ENCODE assay signal across 9 mouse cellular contexts in the genomic region with DNA sequence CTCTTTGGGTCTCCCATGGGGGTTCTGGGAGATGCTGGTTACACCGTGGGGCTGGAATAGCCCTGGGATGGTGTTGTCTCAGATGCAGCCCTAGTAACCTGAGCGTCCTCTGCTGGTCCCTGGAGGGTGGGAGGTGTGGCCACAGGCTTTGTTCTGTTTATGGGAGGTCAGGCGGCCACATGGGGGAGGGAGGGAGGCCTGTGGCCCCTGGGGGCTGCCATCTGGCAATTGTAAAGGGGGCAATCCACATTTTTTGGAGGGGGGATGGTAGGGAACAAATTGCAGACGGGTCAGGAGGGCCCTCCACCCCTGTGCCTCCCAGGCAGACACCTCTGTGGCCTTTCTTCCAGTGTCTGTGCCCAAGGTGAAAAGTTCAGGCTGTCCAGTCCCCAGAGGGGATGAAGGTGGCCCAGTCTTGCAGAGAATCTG. TPM values are rescaled to one million over a fixed set of nuclear protein-coding genes. Genes with fewer than 3 reads are reported as not detected.
A peak's percentile ranks its signal among the peaks of the same experiment; 100 is the strongest.
DNase-seq lines count a peak whose midpoint lies in the region; ATAC-seq and TF ChIP-seq lines count a peak whose summit lies in the region.
"Had no signal": no experiment of that assay in that cellular context is flagged by ENCODE, and none has a peak within 500 bp of the region (broad histone marks: within the 10 kb centered on the region; RNA-seq: fewer than 3 reads in every experiment).

No protein-coding gene starts in this region.

- peak; percentile 43 for TF ChIP-seq CTCF in gastrocnemius, adult 2 months (IDR thresholded peaks at IDR 0.05)

- H3K27ac ChIP-seq in gastrocnemius, adult 2 months, result peak overlapping the region; percentile 71
- peak overlapping the region; percentile 8; the same call in 1 of the 2 replicates for H3K27ac ChIP-seq in hindbrain, embryonic 16.5 days (ENCODE audit: low read depth, low read length)
- H3K27ac ChIP-seq in midbrain, embryonic 12.5 days (replicated peaks), result peak overlapping the region; percentile 54

- H3K36me3 ChIP-seq in hindbrain, embryonic 16.5 days (ENCODE audit: control insufficient read depth, insufficient read depth, low read length), result no peaks in the 10 kb centered on the region
- H3K36me3 ChIP-seq in midbrain, embryonic 12.5 days, result no peaks in the 10 kb centered on the region

- intact Hi-C loops in gastrocnemius, adult 2 months (cut with DNase I), result no loop called here

- H3K27me3 ChIP-seq in hindbrain, embryonic 16.5 days (replicated peaks; ENCODE audit: control insufficient read depth, insufficient read depth, low read length), result no peaks in the 10 kb centered on the region
- H3K27me3 ChIP-seq in midbrain, embryonic 12.5 days, result no peaks in the 10 kb centered on the region

- H3K9me3 ChIP-seq in hindbrain, embryonic 16.5 days (ENCODE audit: control insufficient read depth, low read length), result no peaks in the 10 kb centered on the region
- no peaks in the 10 kb centered on the region for H3K9me3 ChIP-seq in midbrain, embryonic 12.5 days
- H3K9me3 ChIP-seq: G1E had no signal

- H3K4me1 ChIP-seq in hindbrain, embryonic 16.5 days (ENCODE audit: control insufficient read depth, insufficient read depth, low read depth, low read length), result peaks cover 40% of the 10 kb centered on the region
- peaks cover 56% of the 10 kb centered on the region for H3K4me1 ChIP-seq in midbrain, embryonic 12.5 days

- H3K4me3 ChIP-seq in gastrocnemius, adult 2 months, result peak overlapping the region; percentile 29; the same call in 1 of the 2 replicates
- H3K4me3 ChIP-seq in hindbrain, embryonic 16.5 days (ENCODE audit: low read length), result no peak overlapping the region
- H3K4me3 ChIP-seq in midbrain, embryonic 12.5 days, result no peak overlapping the region

- no peak for ATAC-seq in hindbrain, embryonic 16.5 days
- ATAC-seq in midbrain, embryonic 12.5 days (ENCODE audit: low FRiP score, low read depth), result peak; percentile 49; the same call in 1 of the 2 replicates

- no peak overlapping the region for H3K9ac ChIP-seq in hindbrain, embryonic 16.5 days (ENCODE audit: low read depth, low read length)
- H3K9ac ChIP-seq in midbrain, embryonic 12.5 days (replicated peaks), result 0 out of 2 replicates have a peak overlapping the region, but pooled peaks have one; percentile 7

- peak; percentile 60 for DNase-seq in gastrocnemius, adult 2 months
- DNase-seq in gastrocnemius, postnatal 4 days (ENCODE audit: low spot score in 2 of 2), result no peak
- DNase-seq in embryo, embryonic 10.5 days (ENCODE audit: low spot score), result peak; percentile 82
- no peak for DNase-seq in right cerebral cortex, adult 2 months (ENCODE audit: low spot score in 2 of 2)
- DNase-seq in left cerebral cortex, adult 9 months (ENCODE audit: low spot score in 2 of 2), result no peak
- no peak for DNase-seq in urinary bladder, adult 2 months (ENCODE audit: low spot score)

- WGBS in hindbrain, embryonic 16.5 days, result 3% methylated on average over 4 of the region's 4 CpGs
- 5% methylated on average over 4 of the region's 4 CpGs for WGBS in midbrain, embryonic 12.5 days

- no peak overlapping the region for H3K4me2 ChIP-seq in hindbrain, embryonic 16.5 days (ENCODE audit: low read length)
- H3K4me2 ChIP-seq in midbrain, embryonic 12.5 days (replicated peaks), result peak overlapping the region; percentile 21; the same call in 1 of the 2 replicates

RNA-seq across cellular contexts. Expression of a gene that starts 32.7 kb away (rescaled TPM):
- 10 to 100 TPM; 28.5 to 35.6 TPM for total RNA-seq in gastrocnemius, adult 2 months (2021)
- total RNA-seq in gastrocnemius, postnatal 4 days (2021), result 100 to 1,000 TPM; 133 to 138 TPM
- 11.1 TPM in 2 replicates for polyA plus RNA-seq in hindbrain, embryonic 16.5 days (2015; fragmentation: Nextera tagmentation; extraction: Ambion mirVana)
- 11.2 and 12.2 TPM in 2 replicates for polyA plus RNA-seq in midbrain, embryonic 12.5 days (2016; fragmentation: Nextera tagmentation; extraction: Ambion mirVana)
- polyA plus RNA-seq in urinary bladder, adult 2 months (2012; rRNA removed), result 43.6 and 67.2 TPM in 2 replicates

RNA-seq across cellular contexts. Expression of a gene that starts 59.9 kb away (rescaled TPM):
- 1 to 10 TPM; 4.6 to 6.1 TPM for total RNA-seq in gastrocnemius, adult 2 months (2021)
- total RNA-seq in gastrocnemius, postnatal 4 days (2021), result 10 to 100 TPM; 41.0 to 44.3 TPM
- 72.1 and 72.5 TPM in 2 replicates for polyA plus RNA-seq in hindbrain, embryonic 16.5 days (2015; fragmentation: Nextera tagmentation; extraction: Ambion mirVana)
- polyA plus RNA-seq in midbrain, embryonic 12.5 days (2016; fragmentation: Nextera tagmentation; extraction: Ambion mirVana), result 102 TPM in 2 replicates
- polyA plus RNA-seq in urinary bladder, adult 2 months (2012; rRNA removed), result 47.5 and 51.8 TPM in 2 replicates

Comparison
In these comparisons a context has a peak if more than half of its experiments do, and no peak if none do; other contexts are left out.
1. DNase-seq: peak in gastrocnemius, adult 2 months (single experiment) and embryo, embryonic 10.5 days (single experiment); none in gastrocnemius, postnatal 4 days (0 of 2), right cerebral cortex, adult 2 months (0 of 2), left cerebral cortex, adult 9 months (0 of 2) and urinary bladder, adult 2 months (single experiment).
2. H3K27ac ChIP-seq: peak in every context shown above with its lines; median percentile 71 in gastrocnemius, adult 2 months; 54 in midbrain, embryonic 12.5 days; 8 in hindbrain, embryonic 16.5 days.